ENCODE assay signal across 8 mouse cellular contexts in genomic region chr19:10525106-10525901, GRCm38 (mm10). TPM values are rescaled to one million over a fixed set of nuclear protein-coding genes. Genes with fewer than 3 reads are reported as not detected.
DNase-seq lines count a peak whose midpoint lies in the region; ATAC-seq and TF ChIP-seq lines count a peak whose summit lies in the region.

Gene Cpsf7 (plus strand): TSS chr19:10525266.

- peak; percentile 91 for ATAC-seq in erythroid progenitor cell, adult 5-6 weeks (replicated peaks; ENCODE audit: low FRiP score, poor library complexity, severe bottlenecking)
- ATAC-seq in heart, embryonic 12.5 days (ENCODE audit: insufficient number of reproducible peaks, low FRiP score): peak; percentile 95
- ATAC-seq in kidney, postnatal 0 days (replicated peaks; ENCODE audit: low FRiP score, low read depth): peak; percentile 93
- peak; percentile 92 for ATAC-seq in liver, embryonic 11.5 days (replicated peaks; ENCODE audit: low FRiP score)
- ATAC-seq in stomach, embryonic 14.5 days (ENCODE audit: insufficient number of reproducible peaks, insufficient read depth, low FRiP score, low read depth): peak; percentile 95

- TF ChIP-seq CTCF in kidney, postnatal 0 days (IDR thresholded peaks at IDR 0.05; ENCODE audit: low read depth): no peak

- H3K4me2 ChIP-seq in heart, embryonic 12.5 days: peak within 1 kb of the TSS; percentile 70
- H3K4me2 ChIP-seq in kidney, postnatal 0 days (ENCODE audit: low read length): peak within 1 kb of the TSS; percentile 63
- peak within 1 kb of the TSS; percentile 88 for H3K4me2 ChIP-seq in liver, embryonic 11.5 days
- peak within 1 kb of the TSS; percentile 69 for H3K4me2 ChIP-seq in stomach, embryonic 14.5 days (replicated peaks; ENCODE audit: low read depth, low read length)

- H3K4me3 ChIP-seq in heart, embryonic 12.5 days: peak within 1 kb of the TSS; percentile 89
- H3K4me3 ChIP-seq in kidney, postnatal 0 days (replicated peaks; ENCODE audit: low read depth, low read length): peak within 1 kb of the TSS; percentile 91
- H3K4me3 ChIP-seq in liver, embryonic 11.5 days (ENCODE audit: low read depth, low read length): peak within 1 kb of the TSS; percentile 96
- H3K4me3 ChIP-seq in stomach, embryonic 14.5 days (ENCODE audit: low read depth, low read length): peak within 1 kb of the TSS; percentile 96

- no peaks in the 10 kb centered on the region for H3K27me3 ChIP-seq in heart, embryonic 12.5 days (replicated peaks)
- H3K27me3 ChIP-seq in kidney, postnatal 0 days (ENCODE audit: insufficient read depth, low read length): no peaks in the 10 kb centered on the region
- no peaks in the 10 kb centered on the region for H3K27me3 ChIP-seq in liver, embryonic 11.5 days (replicated peaks; ENCODE audit: control insufficient read depth, insufficient read depth, low read length)
- H3K27me3 ChIP-seq in stomach, embryonic 14.5 days (ENCODE audit: control insufficient read depth, insufficient read depth, low read length): no peaks in the 10 kb centered on the region

- H3K36me3 ChIP-seq in heart, embryonic 12.5 days: peaks cover 19% of the 10 kb centered on the region
- 0 out of 2 replicates have a peak, but pooled peaks cover 5% of the 10 kb centered on the region for H3K36me3 ChIP-seq in kidney, postnatal 0 days (ENCODE audit: insufficient read depth, low read length)
- H3K36me3 ChIP-seq in liver, embryonic 11.5 days (ENCODE audit: control insufficient read depth, insufficient read depth, low read length): peaks cover 12% of the 10 kb centered on the region
- H3K36me3 ChIP-seq in stomach, embryonic 14.5 days (ENCODE audit: control insufficient read depth, insufficient read depth, low read length): peaks cover 4% of the 10 kb centered on the region; the same call in 1 of the 2 replicates

- peaks cover 29% of the 10 kb centered on the region for H3K4me1 ChIP-seq in heart, embryonic 12.5 days (replicated peaks)
- H3K4me1 ChIP-seq in kidney, postnatal 0 days (replicated peaks; ENCODE audit: insufficient read depth, low read length): peaks cover 23% of the 10 kb centered on the region
- peaks cover 31% of the 10 kb centered on the region for H3K4me1 ChIP-seq in liver, embryonic 11.5 days (replicated peaks; ENCODE audit: control insufficient read depth, insufficient read depth, low read length)
- peaks cover 23% of the 10 kb centered on the region for H3K4me1 ChIP-seq in stomach, embryonic 14.5 days (ENCODE audit: control insufficient read depth, insufficient read depth, low read length)

- H3K9me3 ChIP-seq in heart, embryonic 12.5 days (replicated peaks): 0 out of 2 replicates have a peak, but pooled peaks cover 2% of the 10 kb centered on the region
- no peaks in the 10 kb centered on the region for H3K9me3 ChIP-seq in kidney, postnatal 0 days (replicated peaks; ENCODE audit: low read length)
- H3K9me3 ChIP-seq in liver, embryonic 11.5 days (ENCODE audit: control insufficient read depth, low read length): no peaks in the 10 kb centered on the region
- H3K9me3 ChIP-seq in stomach, embryonic 14.5 days (ENCODE audit: control insufficient read depth, low read depth, low read length): no peaks in the 10 kb centered on the region

- WGBS in heart, embryonic 12.5 days: under 1% methylated on average over 73 of the region's 93 CpGs
- WGBS in kidney, postnatal 0 days: under 1% methylated on average over 60 of the region's 93 CpGs
- under 1% methylated on average over 90 of the region's 93 CpGs for WGBS in liver, embryonic 11.5 days
- under 1% methylated on average over 77 of the region's 93 CpGs for WGBS in stomach, embryonic 14.5 days

- H3K27ac ChIP-seq in heart, embryonic 12.5 days (ENCODE audit: poor library complexity, severe bottlenecking): peak within 1 kb of the TSS; percentile 99
- H3K27ac ChIP-seq in kidney, postnatal 0 days: peak within 1 kb of the TSS; percentile 100
- H3K27ac ChIP-seq in liver, embryonic 11.5 days (ENCODE audit: low read depth, low read length): peak within 1 kb of the TSS; percentile 97
- H3K27ac ChIP-seq in stomach, embryonic 14.5 days (ENCODE audit: low read length): peak within 1 kb of the TSS; percentile 98

- H3K9ac ChIP-seq in heart, embryonic 12.5 days: peak within 1 kb of the TSS; percentile 91
- H3K9ac ChIP-seq in kidney, postnatal 0 days (ENCODE audit: low read depth, low read length): peak within 1 kb of the TSS; percentile 100
- H3K9ac ChIP-seq in liver, embryonic 11.5 days (ENCODE audit: low read depth, low read length): peak within 1 kb of the TSS; percentile 94
- H3K9ac ChIP-seq in stomach, embryonic 14.5 days (replicated peaks; ENCODE audit: low read depth, low read length): peak within 1 kb of the TSS; percentile 98

- peak; percentile 97 for DNase-seq in CD4-positive helper T cell, adult 2 months (ENCODE audit: low read depth, low spot score)
- peak; percentile 81 for DNase-seq in brain, embryonic 18.5 days (ENCODE audit: low read depth, low spot score)
- DNase-seq in kidney, postnatal 0 days (ENCODE audit: low spot score): peak; percentile 95
- DNase-seq in liver, embryonic 11.5 days (ENCODE audit: low spot score): peak; percentile 92
- peak; percentile 93 for DNase-seq in naive thymus-derived CD4-positive, alpha-beta T cell, adult 2 months (ENCODE audit: low read depth)

RNA-seq across cellular contexts. Expression of gene Cpsf7, which starts in this region (rescaled TPM):
- total RNA-seq in erythroid progenitor cell, adult 5-6 weeks (2015; ENCODE audit: low replicate concordance): 73.4 and 91.5 TPM in 2 replicates
- 63.5 and 75.6 TPM in 2 replicates for total RNA-seq in erythroid progenitor cell, adult 5-6 weeks (2017; ENCODE audit: low replicate concordance)
- 36.9 and 41.4 TPM in 2 replicates for polyA plus RNA-seq in heart, embryonic 12.5 days (2016; fragmentation: Nextera tagmentation; extraction: Ambion mirVana)
- 33.3 and 34.2 TPM in 2 replicates for polyA plus RNA-seq in kidney, postnatal 0 days (2015; fragmentation: Nextera tagmentation; extraction: Ambion mirVana)
- 42.6 and 44.8 TPM in 2 replicates for polyA plus RNA-seq in liver, embryonic 11.5 days (2014; fragmentation: Nextera tagmentation; extraction: Ambion mirVana)
- 57.1 and 58.8 TPM in 2 replicates for polyA plus RNA-seq in stomach, embryonic 14.5 days (2014; fragmentation: Nextera tagmentation; extraction: Ambion mirVana)

Comparison
In these comparisons a context has a peak if more than half of its experiments do, and no peak if none do; other contexts are left out.
1. Peak in every context shown above with its lines: DNase-seq, ATAC-seq, H3K4me3 ChIP-seq and H3K27ac ChIP-seq.